Mouse (Mus musculus) forebrain, embryonic 14.5 days (tissue): ENCODE measurements around the gene Cyp4a12b. TPM values are rescaled to one million over a fixed set of nuclear protein-coding genes. Genes with fewer than 3 reads are reported as not detected.
"Not testable (repeated sequence)": the region's sequence is repeated elsewhere in the genome, so short reads cannot be mapped to it uniquely, and the experiment has no call there.

ENCODE experiments used
- ATAC-seq: fragments of 200-750 bp; cut with Nextera tagmentation; 2 replicates; pipeline ENCODE4 v1.8.0; 2017; ENCODE audit warnings: mild to moderate bottlenecking, moderate library complexity
- DNase-seq: peaks from one replicate; pipeline ENCODE4 v3.0.0-alpha.2; 2015; ENCODE audit warnings: low spot score
- H3K27ac ChIP-seq: fragments of 300-500 bp; sonication (generic); 2 replicates; pipeline ENCODE4 v1.5.1; 2014; ENCODE audit warnings: low read depth, mild to moderate bottlenecking, control low read depth, low read length, moderate library complexity
- H3K27me3 ChIP-seq: fragments of 300-500 bp; sonication (generic); replicated peaks from 2 replicates; pipeline ENCODE4 v1.6.1; 2014; ENCODE audit warnings: low read length, control low read depth, mixed read lengths; ENCODE audit not compliant: control insufficient read depth, insufficient read depth
- H3K36me3 ChIP-seq: fragments of 300-500 bp; sonication (generic); 2 replicates; pipeline ENCODE4 v1.6.1; 2014; ENCODE audit warnings: low read length, control low read depth; ENCODE audit not compliant: control insufficient read depth, insufficient read depth
- H3K4me1 ChIP-seq: fragments of 300-500 bp; sonication (generic); 2 replicates; pipeline ENCODE4 v1.6.1; 2014; ENCODE audit warnings: antibody characterized with exemption, low read length, control low read depth; ENCODE audit not compliant: control insufficient read depth, insufficient read depth
- H3K4me2 ChIP-seq: fragments of 300-500 bp; sonication (generic); 2 replicates; pipeline ENCODE4 v1.6.1; 2014; ENCODE audit warnings: mild to moderate bottlenecking, control low read depth, low read length
- H3K4me3 ChIP-seq: fragments of 300-500 bp; sonication (generic); 2 replicates; pipeline ENCODE4 v1.5.1; 2014; ENCODE audit warnings: low read depth, low read length, control low read depth
- H3K9ac ChIP-seq: fragments of 300-500 bp; sonication (generic); 2 replicates; pipeline ENCODE4 v1.6.1; 2014; ENCODE audit warnings: mild to moderate bottlenecking, low read length, control low read depth, moderate library complexity
- H3K9me3 ChIP-seq: fragments of 300-500 bp; sonication (generic); replicated peaks from 2 replicates; pipeline ENCODE4 v1.6.1; 2016; ENCODE audit warnings: low read length, control low read depth, mixed read lengths; ENCODE audit not compliant: control insufficient read depth
- WGBS: fragments of 180-500 bp; shearing (Covaris S2); extraction: QIAGEN DNeasy Blood & Tissue Kit; methylation state at CpG from one replicate; pipeline ENCODE4 v1.1.7; 2014; 5-methylcytosine and 5-hydroxymethylcytosine counted together
- polyA plus RNA-seq: library from polyadenylated mRNA; unstranded; fragments of >200 nt; fragmentation: Nextera tagmentation; extraction: Ambion mirVana; gene quantifications from 2 replicates; pipeline ENCODE4 v1.2.1, GENCODE M21; 2014

The Cyp4a12b gene
- not detected in 2 replicates for polyA plus RNA-seq

DNA sequence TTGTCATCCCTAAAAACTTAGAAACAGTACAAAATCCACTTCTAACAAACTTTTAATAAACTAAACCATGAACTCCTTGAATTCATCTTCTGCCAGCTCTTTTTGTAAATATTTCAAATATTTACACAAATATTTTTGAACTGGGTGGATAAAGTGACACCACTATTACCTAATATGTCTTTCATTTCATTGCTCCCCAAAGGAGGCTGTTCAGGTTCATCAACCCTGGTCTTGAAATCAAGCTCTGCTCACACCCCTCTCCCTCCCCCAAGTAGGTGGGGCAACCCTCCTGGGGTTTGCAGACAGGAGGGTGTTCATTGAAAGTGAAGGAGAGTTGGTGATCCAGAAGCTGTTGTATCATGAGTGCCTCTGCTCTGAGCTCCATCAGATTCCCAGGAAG lies at the start of gene Cyp4a12b:
TSS of gene Cyp4a12b (plus strand) at position 301 of the 400 bp plus-strand sequence.
- not testable (repeated sequence) for ATAC-seq, H3K36me3 ChIP-seq

DNA sequence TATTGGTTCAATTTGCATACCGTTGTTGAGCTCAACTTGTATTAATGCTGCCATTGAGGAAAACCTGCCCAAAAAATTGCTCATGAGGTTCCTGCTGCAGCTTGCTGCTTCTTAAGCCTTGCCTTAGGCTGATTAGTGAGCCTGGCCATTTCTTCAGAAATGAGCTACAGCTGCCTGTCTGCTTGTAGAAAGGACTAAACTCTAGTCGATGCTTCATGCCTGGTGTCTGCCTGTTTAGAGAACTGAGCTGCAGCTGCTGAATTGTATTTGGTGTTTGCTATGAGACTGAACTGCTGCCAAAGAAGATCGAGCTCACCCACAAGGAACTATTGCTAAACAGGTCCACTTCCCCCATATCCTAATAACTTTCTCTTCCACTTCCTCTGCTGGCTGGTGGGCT lies 45.8 kb upstream of the Cyp4a12b start:
- not testable (repeated sequence) for H3K36me3 ChIP-seq, H3K4me1 ChIP-seq, H3K9me3 ChIP-seq, ATAC-seq, H3K9ac ChIP-seq, DNase-seq, H3K27me3 ChIP-seq, H3K27ac ChIP-seq, H3K4me2 ChIP-seq, H3K4me3 ChIP-seq
- 87% methylated on average over 3 of the region's 3 CpGs for WGBS

More for the DNA sequence above, at the start of gene Cyp4a12b:
- not testable (repeated sequence) for H3K9ac ChIP-seq, H3K9me3 ChIP-seq, H3K4me1 ChIP-seq, DNase-seq, H3K4me3 ChIP-seq, H3K4me2 ChIP-seq, H3K27me3 ChIP-seq, H3K27ac ChIP-seq

- H3K4me2 ChIP-seq, H3K4me1 ChIP-seq, H3K4me3 ChIP-seq, H3K9ac ChIP-seq, H3K9me3 ChIP-seq, H3K27me3 ChIP-seq, H3K27ac ChIP-seq, DNase-seq, ATAC-seq, H3K36me3 ChIP-seq: not testable (repeated sequence)
Observed at GRCm38 (mm10) chr4:115368067-115368466, 43.4 kb upstream of the Cyp4a12b start.

- H3K4me2 ChIP-seq, H3K36me3 ChIP-seq, H3K27ac ChIP-seq, H3K9me3 ChIP-seq, ATAC-seq, H3K4me1 ChIP-seq, H3K9ac ChIP-seq, DNase-seq, H3K27me3 ChIP-seq, H3K4me3 ChIP-seq: not testable (repeated sequence)
- WGBS: 85% methylated on average over 2 of the region's 2 CpGs
Observed at GRCm38 (mm10) chr4:115396256-115396655, 15.2 kb upstream of the Cyp4a12b start.

GRCm38 (mm10) chr4:115396950-115397349 lies 14.5 kb upstream of the Cyp4a12b start:
- H3K9me3 ChIP-seq, H3K4me3 ChIP-seq, H3K27me3 ChIP-seq, H3K27ac ChIP-seq, H3K4me2 ChIP-seq, H3K9ac ChIP-seq, DNase-seq, ATAC-seq, H3K36me3 ChIP-seq, H3K4me1 ChIP-seq: not testable (repeated sequence)

GRCm38 (mm10) chr4:115450577-115451137 lies 39.2 kb downstream of the Cyp4a12b start:
- no peaks in the 10 kb centered on the region for H3K9me3 ChIP-seq
- no peaks in the 10 kb centered on the region for H3K27me3 ChIP-seq
- no peak overlapping the region for H3K4me3 ChIP-seq
- no peaks in the 10 kb centered on the region for H3K36me3 ChIP-seq
- ATAC-seq (no peak), DNase-seq (no peak)
- H3K27ac ChIP-seq: no peak overlapping the region
- WGBS: 71% methylated on average over 3 of the region's 3 CpGs
- no peaks in the 10 kb centered on the region for H3K4me1 ChIP-seq
- no peak overlapping the region for H3K4me2 ChIP-seq
- no peak overlapping the region for H3K9ac ChIP-seq

DNA sequence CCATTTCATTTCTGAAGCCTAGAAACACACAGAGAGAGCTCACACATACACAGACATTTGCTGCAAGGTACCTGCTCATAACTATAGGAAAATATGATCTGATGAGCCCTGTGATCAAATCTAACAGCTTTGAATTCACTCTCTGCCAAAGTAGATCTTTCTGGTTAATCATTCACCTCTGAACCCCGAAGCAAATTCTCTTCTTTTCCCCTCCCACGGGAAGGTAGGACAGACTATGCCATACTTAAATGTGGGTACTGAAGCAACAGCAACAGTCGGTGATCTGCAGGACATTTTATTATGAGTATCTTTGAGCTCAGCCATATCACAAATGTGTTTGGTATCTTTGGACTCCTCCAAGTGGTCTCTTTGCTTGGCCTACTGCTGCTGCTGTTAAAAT lies 40.9 kb downstream of the Cyp4a12b start, which contains the start of gene Cyp4a30b:
TSS of gene Cyp4a30b (plus strand) at position 301 of the 400 bp plus-strand sequence.
- no peak within 1 kb of the TSS for H3K4me3 ChIP-seq
- H3K27me3 ChIP-seq: no peaks in the 10 kb centered on the region
- no peak within 1 kb of the TSS for H3K27ac ChIP-seq
- H3K9ac ChIP-seq: no peak within 1 kb of the TSS
- ATAC-seq (no peak), DNase-seq (no peak)
- no peaks in the 10 kb centered on the region for H3K36me3 ChIP-seq
- H3K4me1 ChIP-seq: no peaks in the 10 kb centered on the region
- H3K4me2 ChIP-seq: no peak within 1 kb of the TSS
- H3K9me3 ChIP-seq: no peaks in the 10 kb centered on the region
- WGBS: 78% methylated on average over 3 of the region's 3 CpGs

- WGBS: 79% methylated on average over 3 of the region's 3 CpGs
- not testable (repeated sequence) for H3K4me3 ChIP-seq, H3K9ac ChIP-seq, H3K4me2 ChIP-seq, H3K36me3 ChIP-seq, ATAC-seq, H3K27ac ChIP-seq, H3K4me1 ChIP-seq, H3K9me3 ChIP-seq, DNase-seq, H3K27me3 ChIP-seq
Observed at GRCm38 (mm10) chr4:115473585-115473984, 62.2 kb downstream of the Cyp4a12b start.

GRCm38 (mm10) chr4:115476051-115476450 lies 64.6 kb downstream of the Cyp4a12b start:
- not testable (repeated sequence) for H3K4me1 ChIP-seq, H3K9me3 ChIP-seq, H3K27me3 ChIP-seq, H3K36me3 ChIP-seq, H3K4me3 ChIP-seq, H3K9ac ChIP-seq, H3K27ac ChIP-seq, H3K4me2 ChIP-seq, ATAC-seq
- DNase-seq: peak; percentile 6
